Mouse (Mus musculus) thymus, postnatal 0 days (tissue): ENCODE results near the gene Olfr550. TPM values are rescaled to one million over a fixed set of nuclear protein-coding genes. Genes with fewer than 3 reads are reported as not detected.
"Not testable (repeated sequence)": the region's sequence is repeated elsewhere in the genome, so short reads cannot be mapped to it uniquely, and the experiment has no call there.

Source experiments
- DNase-seq: peaks from one replicate; pipeline ENCODE4 v3.0.0-alpha.2; 2015; ENCODE audit warnings: low spot score
- polyA plus RNA-seq: library from polyadenylated mRNA; unstranded; fragments of >200 nt; fragmentation: Nextera tagmentation; extraction: Ambion mirVana; gene quantifications from 2 replicates; pipeline ENCODE4 v1.2.1, GENCODE M21; 2015

Olfr550 gene
- 0.26 TPM in 1 of 2 replicates, not detected in the other for polyA plus RNA-seq

DNA sequence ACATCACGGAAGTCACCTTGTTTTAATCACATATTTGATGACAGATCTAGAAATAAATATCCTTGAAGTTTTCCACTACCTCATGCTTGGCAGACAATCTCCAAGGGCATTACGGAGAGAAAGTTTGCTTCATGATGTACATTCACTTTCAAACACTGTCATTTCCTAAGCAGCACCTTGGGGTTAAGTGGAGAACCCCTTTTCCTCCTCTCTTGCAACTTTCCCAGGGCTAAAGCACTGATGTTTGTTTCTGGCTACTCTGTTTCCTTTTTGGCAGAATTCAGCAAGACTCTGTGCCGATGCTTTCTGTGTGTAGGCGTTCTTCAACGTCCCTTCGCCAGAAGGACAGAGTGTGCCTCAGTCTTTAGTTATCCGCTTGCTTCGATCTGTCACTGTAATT lies at the start of gene Olfr550:
Gene Olfr550 (plus strand): TSS at position 301 of the 400 bp plus-strand sequence.
- DNase-seq = no peak

DNA sequence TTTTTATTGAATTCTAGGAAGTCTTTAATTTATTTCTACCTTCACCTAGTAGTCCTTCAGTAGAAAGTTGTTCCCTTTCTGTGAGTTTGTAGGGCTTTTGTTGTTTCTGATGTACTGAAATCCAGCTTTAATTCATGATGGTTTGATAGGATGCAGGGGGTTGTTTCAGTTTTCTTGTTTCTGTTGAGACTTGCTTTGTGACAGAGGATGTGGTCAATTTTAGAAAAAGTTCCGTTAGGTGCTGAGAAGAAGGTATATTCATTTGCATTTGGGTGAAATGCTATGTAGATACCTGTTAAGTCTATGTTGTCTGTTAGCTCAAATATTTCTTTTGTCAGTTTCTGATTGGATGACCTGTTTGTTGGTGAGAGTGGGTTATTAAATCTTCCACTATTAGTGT lies 42.2 kb upstream of the Olfr550 start:
- DNase-seq = peak; percentile 34

DNA sequence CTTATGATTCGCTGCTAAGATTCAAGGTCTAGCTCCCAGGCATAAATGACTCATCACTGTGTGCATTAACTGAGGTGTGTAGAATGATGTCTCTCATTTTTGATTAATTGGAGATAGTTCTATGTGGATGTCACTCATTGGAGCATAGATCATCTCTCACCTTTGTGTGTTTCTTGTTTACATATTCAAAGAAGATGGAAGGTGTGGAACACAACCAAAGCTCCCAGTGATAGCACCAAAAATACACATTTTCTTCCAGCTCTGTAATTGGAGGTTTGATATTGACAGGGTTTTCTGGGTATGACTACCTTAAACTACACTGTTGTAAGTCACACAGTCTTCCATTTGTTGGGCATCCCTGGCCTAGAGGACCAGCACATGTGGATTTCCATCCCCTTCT lies 36.8 kb upstream of the Olfr550 start, which contains the start of gene Olfr547:
Gene Olfr547 (plus strand): TSS at position 301 of the 400 bp plus-strand sequence.
- DNase-seq = no peak

DNA sequence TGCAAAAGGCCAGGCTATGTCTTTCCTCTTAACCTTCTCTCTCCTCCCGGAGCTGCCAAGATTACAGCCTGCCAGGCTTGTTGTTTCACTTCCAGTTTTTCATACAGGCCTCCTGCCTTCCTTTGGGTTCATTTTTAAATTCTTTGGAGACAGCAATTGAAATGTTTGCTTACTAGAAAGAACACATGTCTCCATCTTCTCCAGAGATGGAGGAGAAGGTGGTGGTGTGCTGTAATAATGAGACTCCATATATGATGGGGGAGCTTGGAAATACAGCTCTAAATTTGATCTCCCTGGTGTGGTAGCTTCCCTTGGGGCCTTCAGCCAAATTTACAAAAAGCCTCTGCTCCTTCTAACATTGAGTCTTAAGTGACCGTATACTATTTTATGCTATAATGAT lies 30.6 kb upstream of the Olfr550 start, which contains the start of gene Olfr548-ps1:
Gene Olfr548-ps1 (plus strand): TSS at position 301 of the 400 bp plus-strand sequence.
- no peak for DNase-seq

DNA sequence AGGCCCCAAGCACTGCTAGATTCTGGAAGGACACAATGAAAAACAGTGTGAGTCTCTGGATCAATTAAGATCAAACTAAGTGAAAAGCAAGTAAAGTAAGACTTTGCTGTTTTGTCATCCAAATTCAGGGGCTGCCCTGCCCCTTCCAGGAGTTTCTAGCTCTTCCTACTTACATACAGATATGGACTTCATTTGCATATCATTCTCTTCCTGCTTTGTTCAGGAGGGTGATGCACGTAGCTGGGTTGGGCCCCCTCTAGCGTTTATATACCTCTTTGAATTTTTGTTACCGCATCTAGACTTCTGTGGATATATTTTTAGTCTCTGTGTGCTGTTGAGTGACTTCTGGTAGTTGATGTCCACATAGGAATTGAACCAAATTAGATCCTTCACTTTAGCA lies 30.0 kb upstream of the Olfr550 start:
- peak; percentile 22 for DNase-seq

DNA sequence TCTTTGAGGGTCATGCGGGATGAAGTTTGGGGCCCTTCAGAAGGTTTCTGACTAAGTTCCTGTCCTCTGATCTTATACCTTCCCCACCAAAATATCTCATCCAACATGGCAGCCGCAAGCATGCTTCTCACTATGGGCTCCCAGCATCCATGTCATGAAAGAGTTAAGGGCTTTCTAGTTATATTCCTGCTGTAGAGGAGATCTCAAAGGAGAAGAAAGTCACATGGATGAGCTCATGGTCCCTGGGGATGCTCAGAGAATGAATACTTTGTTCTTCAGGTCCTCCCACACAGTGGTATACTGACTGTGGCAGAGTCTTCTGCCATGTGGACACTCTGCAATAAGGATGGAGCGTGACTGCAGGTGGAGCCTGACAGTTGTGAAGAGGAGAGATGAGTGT lies 21.7 kb upstream of the Olfr550 start, which contains the start of gene Olfr549:
Gene Olfr549 (plus strand): TSS at position 301 of the 400 bp plus-strand sequence.
- no peak for DNase-seq

DNA sequence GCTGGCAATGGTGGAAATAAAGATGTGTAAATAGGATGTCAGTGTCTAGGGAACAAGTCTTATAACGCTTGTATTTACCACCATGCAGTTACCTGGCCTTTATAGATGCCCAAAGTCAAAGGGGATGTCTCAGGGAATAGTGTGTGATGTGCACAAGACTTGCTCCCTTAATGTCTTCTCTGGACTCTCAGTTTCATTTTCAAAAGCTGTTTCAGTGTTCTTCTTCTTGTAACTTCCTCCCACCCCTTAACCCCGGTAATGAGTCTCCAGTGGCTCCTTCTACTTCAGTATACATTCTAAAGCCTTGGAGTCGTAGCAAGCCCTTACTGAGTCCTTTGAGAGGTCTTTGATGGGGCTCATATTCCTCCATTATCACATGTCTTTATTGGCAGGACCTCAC lies 18.0 kb upstream of the Olfr550 start:
- DNase-seq = no peak

DNA sequence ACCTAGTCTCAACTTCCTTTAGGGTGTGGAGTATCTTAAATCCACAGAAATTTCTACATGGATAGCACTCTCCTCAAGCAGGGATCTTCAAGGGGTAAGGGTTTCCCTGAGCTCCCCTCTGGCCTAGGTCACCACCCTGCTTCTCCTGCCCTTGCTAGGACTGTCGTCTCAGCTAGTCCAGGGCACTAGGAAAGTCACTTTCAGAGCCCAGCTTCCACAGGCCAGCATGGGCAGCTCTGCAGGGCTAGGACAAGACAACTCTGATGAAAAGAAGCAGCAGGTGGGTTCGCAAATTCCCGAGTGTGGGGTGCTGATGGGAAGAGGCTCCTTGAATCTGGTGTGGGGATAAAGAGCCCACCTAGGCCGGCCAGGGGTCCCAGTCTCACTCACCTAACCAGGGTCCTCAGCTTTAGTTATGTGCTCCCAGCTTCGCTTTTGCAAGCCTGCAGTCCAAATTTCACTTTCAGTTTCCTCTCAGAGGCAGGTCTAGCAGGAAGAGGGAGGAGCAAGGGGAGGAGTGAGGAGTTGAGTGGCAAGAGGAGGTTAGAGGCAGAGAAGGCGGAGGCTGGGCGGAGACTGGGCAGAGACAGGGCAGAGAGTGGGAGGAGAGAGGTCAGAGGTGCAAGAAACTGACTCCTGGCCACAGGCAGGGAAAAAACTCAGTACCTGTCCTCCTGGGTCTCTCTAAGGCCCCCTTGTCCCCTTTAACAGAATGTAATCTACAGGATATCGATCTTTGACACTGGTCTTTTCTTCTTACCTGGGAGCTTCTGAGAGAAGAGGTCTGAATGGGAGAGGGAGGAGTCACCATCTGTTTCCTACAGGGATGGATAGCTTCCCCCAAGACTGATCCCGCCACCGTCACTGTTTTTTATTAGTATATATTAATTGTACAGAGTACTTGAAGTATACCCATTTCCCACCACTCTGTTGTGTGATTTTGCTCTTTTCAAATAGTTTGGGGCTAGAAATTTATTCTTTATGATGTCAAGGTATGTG lies 5.9 kb upstream of the Olfr550 start, which contains the start of gene Trim21:
Gene Trim21 (minus strand): TSS at position 488 of the 999 bp plus-strand sequence.
- peak; percentile 87 for DNase-seq

DNA sequence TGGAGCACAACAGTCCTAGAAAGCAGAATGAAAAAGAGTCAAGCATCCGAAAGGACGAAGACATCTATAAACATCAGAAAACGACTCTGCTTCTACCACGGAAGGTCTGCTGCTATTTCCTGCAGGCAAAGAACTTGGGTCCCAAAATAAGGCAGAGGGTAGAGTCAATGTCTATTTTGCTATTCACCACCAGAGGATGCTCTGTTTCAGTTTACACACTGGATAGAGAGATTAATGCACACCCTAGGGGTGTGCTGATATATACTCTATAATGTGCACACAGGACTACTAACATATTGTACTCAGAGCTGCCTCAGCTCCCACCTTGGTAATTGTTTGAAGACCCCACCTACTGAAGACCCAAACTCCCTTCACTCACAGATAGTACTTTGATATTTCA lies 5.0 kb upstream of the Olfr550 start:
- DNase-seq = no peak

DNA sequence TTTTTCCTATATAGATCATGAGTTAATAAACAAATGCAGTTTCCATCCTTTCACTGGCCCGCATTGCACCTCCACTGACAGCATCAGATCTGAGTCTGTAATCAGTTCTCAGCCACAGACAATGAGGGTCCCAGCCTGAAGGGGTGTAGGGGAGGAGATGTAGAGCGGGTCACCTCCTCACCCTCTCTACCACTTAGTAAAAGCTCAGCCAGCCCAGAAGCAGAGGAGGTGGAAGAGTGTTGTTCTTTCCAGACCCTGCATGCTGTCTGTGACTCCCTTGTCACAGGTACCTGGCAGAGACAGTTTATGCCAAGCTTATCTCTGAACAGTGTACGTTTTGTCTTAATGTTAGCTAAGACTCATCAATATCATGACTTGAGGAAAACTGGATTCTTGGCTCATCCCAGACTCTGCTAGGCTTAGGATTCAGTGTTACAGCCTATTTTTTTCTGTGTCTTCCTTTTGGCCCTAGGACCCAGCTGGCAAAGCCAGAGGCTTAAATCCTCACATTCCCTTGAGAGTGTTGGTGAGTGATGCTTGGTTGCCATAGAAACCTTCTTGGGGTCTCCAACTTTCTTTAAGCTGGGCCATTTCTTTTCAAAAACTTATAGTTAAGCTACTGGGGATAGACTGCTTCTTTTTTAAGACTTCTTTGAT lies 2.1 kb downstream of the Olfr550 start:
- no peak for DNase-seq

DNA sequence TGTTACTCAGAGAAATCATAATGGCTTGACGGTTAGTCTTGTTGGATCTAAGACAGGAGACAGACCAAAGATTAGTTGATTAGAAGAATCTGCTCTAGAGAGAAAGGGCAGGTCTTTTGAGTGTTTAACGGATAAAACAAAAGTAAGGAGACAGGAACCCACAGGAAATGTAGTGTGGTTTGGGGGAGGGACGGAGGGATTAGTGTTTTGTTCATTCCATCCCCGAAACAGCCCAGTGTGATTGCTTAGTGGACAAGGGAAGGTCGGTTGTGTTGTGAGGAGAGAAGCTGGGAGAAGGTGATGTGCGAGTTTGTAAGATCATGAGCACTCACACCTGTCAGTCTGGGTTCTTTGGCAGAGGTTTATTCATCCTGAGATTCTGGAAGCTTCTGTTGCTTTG lies 4.8 kb downstream of the Olfr550 start:
- DNase-seq = peak; percentile 2

DNA sequence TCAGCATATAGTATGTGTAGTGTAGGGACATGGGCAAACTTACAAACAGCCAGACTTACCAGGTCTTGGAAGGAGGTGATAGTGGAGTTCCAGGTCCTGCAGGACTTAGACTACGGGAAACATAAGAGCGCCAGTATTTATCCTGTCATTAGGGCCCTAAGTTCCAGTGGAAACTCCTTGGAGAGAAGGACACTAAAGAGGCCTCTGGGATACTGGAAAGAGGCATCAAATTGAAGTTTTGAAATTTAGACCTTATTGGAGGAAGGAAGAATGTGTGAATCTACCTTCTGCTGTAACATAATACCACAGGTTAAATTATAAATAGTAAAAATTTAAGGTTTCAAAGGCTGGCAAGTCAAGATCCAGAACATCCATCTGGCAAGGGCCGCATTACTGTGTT lies 20.5 kb downstream of the Olfr550 start, which contains the start of gene Olfr551:
Gene Olfr551 (minus strand): TSS at position 101 of the 400 bp plus-strand sequence.
- DNase-seq = no peak

DNA sequence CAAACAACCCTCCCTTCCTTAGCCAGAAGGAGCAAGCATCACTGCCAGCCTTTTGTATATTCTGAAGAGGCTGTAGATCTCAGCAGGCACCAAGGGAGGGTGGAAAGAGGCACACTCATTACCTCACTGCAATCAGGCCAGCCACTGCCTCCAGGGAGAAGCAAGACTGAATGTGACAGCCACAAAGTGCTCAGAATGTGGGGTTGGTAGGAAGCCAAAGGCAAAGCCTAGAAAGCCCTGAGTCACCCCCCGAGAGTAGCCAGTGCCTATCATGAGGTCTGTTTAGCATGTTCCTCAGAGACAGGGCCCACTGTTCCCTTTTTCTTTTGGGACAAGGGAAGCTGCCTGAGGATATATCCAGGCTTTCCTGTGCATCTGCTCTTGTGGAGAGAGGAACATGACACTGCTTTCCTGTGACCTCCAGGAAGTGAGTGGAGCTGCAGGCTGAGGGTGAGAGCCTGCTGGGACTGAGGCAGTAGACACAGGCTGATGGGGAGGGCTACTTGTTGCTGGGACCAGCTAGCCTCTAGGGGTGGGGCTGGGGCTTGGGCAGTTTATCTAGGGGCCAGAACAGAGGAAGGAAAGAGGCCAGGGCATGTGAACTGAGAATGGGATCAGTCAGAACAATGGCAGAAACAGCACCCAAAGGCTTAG lies 26.3 kb downstream of the Olfr550 start, which contains the start of gene Olfr552:
Gene Olfr552 (plus strand): TSS at position 393 of the 654 bp plus-strand sequence.
- DNase-seq = no peak

DNA sequence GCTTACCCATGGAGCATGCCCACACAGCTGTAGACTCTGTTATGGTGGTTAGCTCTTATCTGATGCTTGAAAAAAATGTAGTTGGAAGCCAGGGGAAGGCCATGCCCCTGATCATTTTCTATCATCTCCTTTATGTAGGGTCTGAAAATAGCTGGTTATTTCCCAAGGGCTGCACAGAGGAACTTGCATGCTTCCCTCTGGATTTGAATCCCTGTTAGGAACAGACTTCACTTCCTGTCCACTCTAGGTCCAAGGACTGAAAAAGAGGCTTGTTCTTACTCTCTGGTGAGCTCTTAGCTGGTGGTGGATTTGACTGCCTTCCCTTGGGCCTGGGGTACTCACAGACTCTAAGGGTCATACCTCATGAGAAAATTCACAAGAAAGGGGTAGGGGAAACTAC lies 46.9 kb downstream of the Olfr550 start, which contains the start of gene Olfr553:
Gene Olfr553 (minus strand): TSS at position 101 of the 400 bp plus-strand sequence.
- DNase-seq = no peak

DNA sequence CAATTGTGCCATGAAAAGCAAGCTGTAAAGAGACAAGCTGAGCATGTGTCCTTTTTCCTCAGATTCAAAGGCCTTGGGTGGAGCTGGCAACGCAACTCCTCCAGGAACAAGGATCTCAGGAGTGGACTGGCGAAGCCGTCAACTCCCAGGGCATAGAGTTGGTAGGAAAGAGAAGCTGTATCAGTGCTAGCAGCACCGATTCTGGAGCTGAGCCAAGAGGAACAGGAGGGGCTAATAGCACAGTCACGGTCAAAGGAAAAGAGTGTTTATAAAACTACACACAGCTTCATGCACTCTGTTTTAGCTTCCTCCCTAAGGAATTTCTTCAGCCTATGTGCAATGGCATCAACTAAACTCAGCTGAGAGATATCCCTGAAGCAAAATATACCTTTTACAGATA lies 48.4 kb downstream of the Olfr550 start:
- DNase-seq = no peak

DNA sequence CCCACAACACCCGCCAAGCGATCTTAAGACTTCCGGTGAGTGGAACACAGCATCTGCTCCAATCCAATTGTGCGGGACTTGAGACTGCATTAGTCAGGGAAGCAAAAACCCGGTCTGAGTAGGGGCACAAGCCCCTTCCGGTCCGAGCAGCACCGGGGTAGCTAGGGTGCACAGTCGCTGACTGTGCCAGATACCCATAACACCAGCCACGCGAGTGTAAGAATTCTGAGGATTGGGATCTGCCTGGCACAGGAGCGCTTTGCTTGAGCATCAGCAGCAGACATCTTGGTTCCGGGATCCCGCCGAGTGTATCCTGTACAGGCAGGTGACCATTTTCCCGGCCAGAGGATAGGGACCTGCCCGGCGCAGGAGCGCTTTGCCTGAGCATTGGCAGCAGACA lies 49.1 kb downstream of the Olfr550 start:
- not testable (repeated sequence) for DNase-seq

Other genes starting within 250 kb of the Olfr550 start
- 143 and 151 TPM in 2 replicates for gene Rrm1, start 129.7 kb upstream of the Olfr550 start, polyA plus RNA-seq
- 0.14 and 0.34 TPM in 2 replicates for gene Olfr543, start 89.8 kb upstream of the Olfr550 start, polyA plus RNA-seq
- gene Olfr544, start 83.1 kb upstream of the Olfr550 start, polyA plus RNA-seq = 0.05 TPM in 1 of 2 replicates, not detected in the other
- 0.08 TPM in 1 of 2 replicates, not detected in the other for gene Olfr545, start 71.9 kb upstream of the Olfr550 start, polyA plus RNA-seq
- not detected in 2 replicates for gene Olfr547, start 36.7 kb upstream of the Olfr550 start, polyA plus RNA-seq
- gene Olfr548-ps1, start 30.5 kb upstream of the Olfr550 start, polyA plus RNA-seq = not detected in 2 replicates
- gene Olfr549, start 21.6 kb upstream of the Olfr550 start, polyA plus RNA-seq = not detected in 2 replicates
- gene Trim21, start 6.0 kb upstream of the Olfr550 start, polyA plus RNA-seq = 3.0 and 3.9 TPM in 2 replicates
- not detected in 2 replicates for gene Olfr551, start 20.4 kb downstream of the Olfr550 start, polyA plus RNA-seq
- gene Olfr552, start 26.3 kb downstream of the Olfr550 start, polyA plus RNA-seq = not detected in 2 replicates
- gene Olfr553, start 46.8 kb downstream of the Olfr550 start, polyA plus RNA-seq = not detected in 2 replicates
- gene Olfr554, start 67.0 kb downstream of the Olfr550 start, polyA plus RNA-seq = not detected in 2 replicates
- gene Olfr555, start 87.4 kb downstream of the Olfr550 start, polyA plus RNA-seq = not detected in 2 replicates
- gene Olfr556, start 93.5 kb downstream of the Olfr550 start, polyA plus RNA-seq = not detected in 2 replicates
- 8.1 and 8.6 TPM in 2 replicates for gene Trim68, start 115.9 kb downstream of the Olfr550 start, polyA plus RNA-seq
- not detected in 2 replicates for gene Olfr557, start 124.5 kb downstream of the Olfr550 start, polyA plus RNA-seq
- gene Olfr558, start 130.8 kb downstream of the Olfr550 start, polyA plus RNA-seq = 0.37 and 0.38 TPM in 2 replicates
- not detected in 2 replicates for gene Olfr33, start 147.6 kb downstream of the Olfr550 start, polyA plus RNA-seq
- gene Olfr559, start 156.0 kb downstream of the Olfr550 start, polyA plus RNA-seq = not detected in 2 replicates
- gene Olfr560, start 187.9 kb downstream of the Olfr550 start, polyA plus RNA-seq = not detected in 2 replicates
- gene Olfr78, start 188.0 kb downstream of the Olfr550 start, polyA plus RNA-seq = 0.05 and 0.10 TPM in 2 replicates
- gene Olfr561, start 199.8 kb downstream of the Olfr550 start, polyA plus RNA-seq = not detected in 2 replicates
- not detected in 2 replicates for gene Olfr564, start 232.0 kb downstream of the Olfr550 start, polyA plus RNA-seq